Mouse (Mus musculus) heart, embryonic 12.5 days (tissue): Measurements from ENCODE around the gene Dcdc2b. TPM values are rescaled to one million over a fixed set of nuclear protein-coding genes. Genes with fewer than 3 reads are reported as not detected.

Experiments used
- ATAC-seq: fragments of 200-750 bp; cut with Nextera tagmentation; 2 replicates; pipeline ENCODE4 v1.8.0; 2017; ENCODE audit warnings: moderate TSS enrichment, moderate library complexity; ENCODE audit not compliant: insufficient number of reproducible peaks, low FRiP score
- H3K27ac ChIP-seq: fragments of 300-500 bp; sonication (generic); 2 replicates; pipeline ENCODE4 v1.5.1; 2016; ENCODE audit warnings: mild to moderate bottlenecking, moderate library complexity; ENCODE audit not compliant: poor library complexity, severe bottlenecking
- H3K27me3 ChIP-seq: fragments of 300-500 bp; sonication (generic); replicated peaks from 2 replicates; pipeline ENCODE4 v1.6.1; 2016; ENCODE audit warnings: mild to moderate bottlenecking, moderate library complexity
- H3K36me3 ChIP-seq: fragments of 300-500 bp; sonication (generic); 2 replicates; pipeline ENCODE4 v1.6.1; 2016; ENCODE audit warnings: mild to moderate bottlenecking, moderate library complexity
- H3K4me1 ChIP-seq: fragments of 300-500 bp; sonication (generic); replicated peaks from 2 replicates; pipeline ENCODE4 v1.6.1; 2016; ENCODE audit warnings: mild to moderate bottlenecking
- H3K4me2 ChIP-seq: fragments of 300-500 bp; sonication (generic); 2 replicates; pipeline ENCODE4 v1.6.1; 2016; ENCODE audit warnings: mild to moderate bottlenecking, moderate library complexity
- H3K4me3 ChIP-seq: fragments of 300-500 bp; sonication (generic); 2 replicates; pipeline ENCODE4 v1.5.1; 2016; ENCODE audit warnings: mild to moderate bottlenecking
- H3K9ac ChIP-seq: fragments of 300-500 bp; sonication (generic); 2 replicates; pipeline ENCODE4 v1.6.1; 2016; ENCODE audit warnings: mild to moderate bottlenecking, moderate library complexity
- H3K9me3 ChIP-seq: fragments of 300-500 bp; sonication (generic); replicated peaks from 2 replicates; pipeline ENCODE4 v1.6.1; 2016; ENCODE audit warnings: mild to moderate bottlenecking, moderate library complexity
- WGBS: fragments of 180-500 bp; shearing (Covaris S2); methylation state at CpG from one replicate; pipeline ENCODE4 v1.1.7; 2016; 5-methylcytosine and 5-hydroxymethylcytosine counted together
- polyA plus RNA-seq: library from polyadenylated mRNA; unstranded; fragments of >200 nt; fragmentation: Nextera tagmentation; extraction: Ambion mirVana; gene quantifications from 2 replicates; pipeline ENCODE4 v1.2.1, GENCODE M21; 2016

Dcdc2b gene
- polyA plus RNA-seq, 1 experiment from 2014 or later = 1.4 TPM

- no peak overlapping the region for H3K4me3 ChIP-seq
- H3K4me1 ChIP-seq = peaks cover 9% of the 10 kb centered on the region
- H3K4me2 ChIP-seq = no peak overlapping the region
- no peaks in the 10 kb centered on the region for H3K27me3 ChIP-seq
- H3K9me3 ChIP-seq = no peaks in the 10 kb centered on the region
- no peak overlapping the region for H3K9ac ChIP-seq
- H3K36me3 ChIP-seq = peaks cover 96% of the 10 kb centered on the region
- 90% methylated on average over 6 of the region's 6 CpGs for WGBS
- ATAC-seq = no peak
- no peak overlapping the region for H3K27ac ChIP-seq
These were observed 19.8 kb upstream of the Dcdc2b start for GRCm38 (mm10) chr4:129633852-129634251.

GRCm38 (mm10) chr4:129631867-129632266, 17.8 kb upstream of the Dcdc2b start:
- 94% methylated on average over 12 of the region's 12 CpGs for WGBS
- Histone ChIP-seq H3K9ac (no peak overlapping the region), H3K27me3 (no peaks in the 10 kb centered on the region), H3K36me3 (peaks cover 98% of the 10 kb centered on the region), H3K4me1 (no peaks in the 10 kb centered on the region), H3K9me3 (no peaks in the 10 kb centered on the region), H3K4me3 (no peak overlapping the region), H3K4me2 (no peak overlapping the region), H3K27ac (no peak overlapping the region)
- ATAC-seq = no peak

- Histone ChIP-seq H3K9me3 (no peaks in the 10 kb centered on the region), H3K4me1 (0 out of 2 replicates have a peak, but pooled peaks cover 2% of the 10 kb centered on the region), H3K4me3 (no peak overlapping the region), H3K9ac (no peak overlapping the region), H3K4me2 (no peak overlapping the region), H3K27me3 (no peaks in the 10 kb centered on the region), H3K36me3 (peaks cover 97% of the 10 kb centered on the region), H3K27ac (no peak overlapping the region)
- WGBS = 83% methylated on average over 4 of the region's 4 CpGs
- ATAC-seq = no peak
These were observed 16.9 kb upstream of the Dcdc2b start for GRCm38 (mm10) chr4:129630944-129631343.

- WGBS = 76% methylated on average over 6 of the region's 6 CpGs
- no peak for ATAC-seq
- H3K36me3 ChIP-seq = peaks cover 52% of the 10 kb centered on the region
- H3K9ac ChIP-seq = no peak overlapping the region
- H3K27me3 ChIP-seq = no peaks in the 10 kb centered on the region
- no peaks in the 10 kb centered on the region for H3K9me3 ChIP-seq
- no peak overlapping the region for H3K4me2 ChIP-seq
- H3K4me3 ChIP-seq = no peak overlapping the region
- H3K27ac ChIP-seq = no peak overlapping the region
- peaks cover 31% of the 10 kb centered on the region for H3K4me1 ChIP-seq
These were observed 12.0 kb upstream of the Dcdc2b start for GRCm38 (mm10) chr4:129626035-129626434.

- ATAC-seq = no peak
- H3K4me2 ChIP-seq = peak overlapping the region; percentile 87
- no peaks in the 10 kb centered on the region for H3K27me3 ChIP-seq
- 38% methylated on average over 4 of the region's 4 CpGs for WGBS
- no peak overlapping the region for H3K4me3 ChIP-seq
- H3K27ac ChIP-seq = no peak overlapping the region
- peaks cover 31% of the 10 kb centered on the region for H3K4me1 ChIP-seq
- H3K36me3 ChIP-seq = peaks cover 51% of the 10 kb centered on the region
- no peak overlapping the region for H3K9ac ChIP-seq
- H3K9me3 ChIP-seq = no peaks in the 10 kb centered on the region
These were observed 11.4 kb upstream of the Dcdc2b start for GRCm38 (mm10) chr4:129625496-129625895.

GRCm38 (mm10) chr4:129625029-129625370, 10.9 kb upstream of the Dcdc2b start:
- Histone ChIP-seq H3K4me2 (peak overlapping the region; percentile 87), H3K27me3 (no peaks in the 10 kb centered on the region), H3K9me3 (no peaks in the 10 kb centered on the region), H3K36me3 (peaks cover 46% of the 10 kb centered on the region), H3K27ac (peak overlapping the region; percentile 78), H3K4me1 (peaks cover 31% of the 10 kb centered on the region), H3K9ac (peak overlapping the region; percentile 48), H3K4me3 (peak overlapping the region; percentile 79)
- 2% methylated on average over 6 of the region's 6 CpGs for WGBS
- ATAC-seq = peak; percentile 20; the same call in 1 of the 2 replicates

- Histone ChIP-seq H3K27ac (peak overlapping the region; percentile 89), H3K4me3 (peak overlapping the region; percentile 79), H3K4me2 (peak overlapping the region; percentile 87), H3K36me3 (peaks cover 42% of the 10 kb centered on the region), H3K9ac (peak overlapping the region; percentile 86), H3K9me3 (no peaks in the 10 kb centered on the region), H3K4me1 (peaks cover 31% of the 10 kb centered on the region), H3K27me3 (no peaks in the 10 kb centered on the region)
- 1% methylated on average over 18 of the region's 18 CpGs for WGBS
- peak; percentile 88 for ATAC-seq
These were observed 10.4 kb upstream of the Dcdc2b start for GRCm38 (mm10) chr4:129624281-129625028.

GRCm38 (mm10) chr4:129623681-129624091, 9.6 kb upstream of the Dcdc2b start, which contains the start of gene Ccdc28b:
Ccdc28b (minus strand) TSS chr4:129623947.
- peak within 1 kb of the TSS; percentile 79 for H3K4me3 ChIP-seq
- H3K4me1 ChIP-seq = peaks cover 31% of the 10 kb centered on the region
- H3K27ac ChIP-seq = peak within 1 kb of the TSS; percentile 89
- peak within 1 kb of the TSS; percentile 87 for H3K4me2 ChIP-seq
- H3K9me3 ChIP-seq = no peaks in the 10 kb centered on the region
- H3K9ac ChIP-seq = peak within 1 kb of the TSS; percentile 86
- WGBS = under 1% methylated on average over 10 of the region's 10 CpGs
- peaks cover 34% of the 10 kb centered on the region for H3K36me3 ChIP-seq
- ATAC-seq = 0 out of 2 replicates have a peak, but pooled peaks have one; percentile 30
- H3K27me3 ChIP-seq = no peaks in the 10 kb centered on the region

GRCm38 (mm10) chr4:129622803-129623535, 8.9 kb upstream of the Dcdc2b start:
- Histone ChIP-seq H3K27ac (peak overlapping the region; percentile 89; the same call in 1 of the 2 replicates), H3K27me3 (no peaks in the 10 kb centered on the region), H3K9me3 (no peaks in the 10 kb centered on the region), H3K4me3 (peak overlapping the region; percentile 79), H3K4me1 (peaks cover 36% of the 10 kb centered on the region), H3K9ac (peak overlapping the region; percentile 86), H3K4me2 (peak overlapping the region; percentile 87), H3K36me3 (peaks cover 27% of the 10 kb centered on the region)
- WGBS = 16% methylated on average over 8 of the region's 8 CpGs
- no peak for ATAC-seq

- H3K9ac ChIP-seq = peak overlapping the region; percentile 86
- no peak for ATAC-seq
- 69% methylated on average over 11 of the region's 11 CpGs for WGBS
These were observed 8.2 kb upstream of the Dcdc2b start for GRCm38 (mm10) chr4:129622120-129622802.

More at GRCm38 (mm10) chr4:129622120-129622802, 8.2 kb upstream of the Dcdc2b start:
- Histone ChIP-seq H3K4me1 (peaks cover 41% of the 10 kb centered on the region), H3K4me3 (peak overlapping the region; percentile 79; the same call in 1 of the 2 replicates), H3K36me3 (peaks cover 21% of the 10 kb centered on the region), H3K4me2 (peak overlapping the region; percentile 87), H3K27ac (peak overlapping the region; percentile 67; the same call in 1 of the 2 replicates), H3K27me3 (no peaks in the 10 kb centered on the region), H3K9me3 (no peaks in the 10 kb centered on the region)
